Comparison of ENCODE assay signal across 1 mouse cellular context in the genomic region with DNA sequence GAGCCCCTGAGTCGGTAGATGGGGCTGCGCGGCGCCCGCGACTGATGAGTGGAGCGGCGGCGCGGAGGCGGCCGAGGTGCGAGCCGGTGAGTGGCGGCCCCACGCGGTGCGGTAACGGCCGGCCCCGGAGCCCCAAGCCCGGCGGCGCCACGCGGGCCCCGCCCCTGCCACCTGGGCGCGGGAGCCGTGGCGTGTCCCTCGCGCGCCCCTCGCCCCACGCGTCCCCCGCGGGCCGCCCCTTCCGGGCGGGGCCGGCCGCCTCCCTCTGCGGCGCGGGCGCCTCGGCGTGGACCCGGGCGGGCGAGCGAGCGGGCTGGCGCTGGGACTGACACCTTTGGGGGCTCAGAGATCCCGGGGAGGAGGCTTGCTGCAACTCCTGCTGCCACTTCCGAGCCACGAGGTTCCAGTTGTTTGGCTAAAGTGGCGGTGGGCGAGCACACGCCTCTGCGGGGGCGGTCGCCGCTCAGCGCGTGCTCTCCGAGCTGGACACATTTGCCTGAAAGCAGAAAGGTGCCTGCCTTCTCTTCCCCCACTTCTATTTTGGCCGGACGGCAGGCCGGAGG.
TF ChIP-seq lines count a peak whose summit lies in the region.

No protein-coding gene starts in this region.

TF ChIP-seq in CH12.LX, 34 proteins besides CTCF, POLR2A, EP300 and RAD21 (continued from another document):
- peak; percentile 89 for TF ChIP-seq MXI1 (IDR thresholded peaks at IDR 0.05; ENCODE audit: low read depth, low read length)
TF ChIP-seq in CH12.LX: peak in this region for 6.
